Mouse (Mus musculus) lung, embryonic 16.5 days (tissue): ENCODE measurements at regions not wholly inside any gene's neighbourhood (a gene's known extent, or its start where the extent isn't known, plus 50 kb on each side); places are given as distances from the start of the nearest gene placed in this dataset.

Experiments
- ATAC-seq: fragments of 200-750 bp; cut with Nextera tagmentation; 2 replicates; pipeline ENCODE4 v1.8.0; 2017; ENCODE audit warnings: low read depth, mild to moderate bottlenecking, moderate library complexity
- H3K27ac ChIP-seq: fragments of 300-500 bp; sonication (generic); 2 replicates; pipeline ENCODE4 v1.5.1; 2014; ENCODE audit warnings: mild to moderate bottlenecking, control low read depth, low read length
- H3K27me3 ChIP-seq: fragments of 300-500 bp; sonication (generic); 2 replicates; pipeline ENCODE4 v1.6.1; 2014; ENCODE audit warnings: low read depth, low read length, mixed read lengths; ENCODE audit not compliant: control insufficient read depth, insufficient read depth
- H3K36me3 ChIP-seq: fragments of 300-500 bp; sonication (generic); 2 replicates; pipeline ENCODE4 v1.6.1; 2014; ENCODE audit warnings: low read length; ENCODE audit not compliant: control insufficient read depth, insufficient read depth
- H3K4me1 ChIP-seq: fragments of 300-500 bp; sonication (generic); replicated peaks from 2 replicates; pipeline ENCODE4 v1.6.1; 2014; ENCODE audit warnings: low read length, mixed read lengths; ENCODE audit not compliant: control insufficient read depth, insufficient read depth
- H3K4me2 ChIP-seq: fragments of 300-500 bp; sonication (generic); 2 replicates; pipeline ENCODE4 v1.6.1; 2014; ENCODE audit warnings: low read depth, low read length, control low read depth
- H3K4me3 ChIP-seq: fragments of 300-500 bp; sonication (generic); 2 replicates; pipeline ENCODE4 v1.5.1; 2014; ENCODE audit warnings: mild to moderate bottlenecking, low read length, control low read depth
- H3K9ac ChIP-seq: fragments of 300-500 bp; sonication (generic); 2 replicates; pipeline ENCODE4 v1.6.1; 2014; ENCODE audit warnings: low read length, control low read depth
- H3K9me3 ChIP-seq: fragments of 300-500 bp; sonication (generic); 2 replicates; pipeline ENCODE4 v1.6.1; 2016; ENCODE audit warnings: low read length; ENCODE audit not compliant: control insufficient read depth
- whole genome bisulfite sequencing: fragments of 180-500 bp; shearing (Covaris S2); extraction: QIAGEN DNeasy Blood & Tissue Kit; methylation state at CpG from one replicate; pipeline ENCODE4 v1.1.7; 2014; 5-methylcytosine and 5-hydroxymethylcytosine counted together

- Histone ChIP-seq H3K4me1 (no peaks in the 10 kb centered on the region), H3K27me3 (no peaks in the 10 kb centered on the region), H3K9me3 (no peaks in the 10 kb centered on the region), H3K4me2 (no peak overlapping the region), H3K4me3 (no peak overlapping the region), H3K27ac (no peak overlapping the region), H3K36me3 (no peaks in the 10 kb centered on the region), H3K9ac (no peak overlapping the region)
- WGBS, result 68% methylated on average over 6 of the region's 6 CpGs
- no peak for ATAC-seq
Observed at GRCm38 (mm10) chr14:102925769-102926443, 56.5 kb downstream of the Kctd12 start.

- ATAC-seq, result no peak
- WGBS, result 65% methylated on average over 4 of the region's 4 CpGs
- no peaks in the 10 kb centered on the region for H3K9me3 ChIP-seq
Observed at GRCm38 (mm10) chr14:102924674-102925073, 57.8 kb downstream of the Kctd12 start.

DNA sequence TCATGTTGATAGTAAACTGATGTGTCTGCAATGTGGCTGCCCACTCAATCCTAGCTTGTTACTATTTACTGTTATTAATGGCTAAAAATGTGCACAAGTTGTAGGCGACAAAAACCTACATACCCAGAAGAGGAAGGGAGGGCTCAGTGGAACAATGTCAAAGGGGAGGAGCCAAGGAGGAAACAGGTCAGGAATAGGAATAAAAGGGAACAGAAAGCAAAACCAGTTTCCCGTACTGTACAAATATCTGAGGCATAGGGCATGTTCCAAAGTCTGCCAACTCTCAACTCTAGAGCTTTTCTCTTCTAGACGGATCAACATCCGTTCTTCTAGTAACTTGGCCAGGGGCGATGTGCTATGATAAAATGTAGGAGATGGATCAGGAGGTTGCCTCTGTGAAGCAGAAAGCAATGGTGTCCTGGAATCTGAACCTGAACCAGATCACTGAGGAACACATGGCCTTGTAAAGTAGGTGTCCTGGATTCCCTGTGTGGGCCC is 59.9 kb downstream of the Kctd12 start:
- ATAC-seq, result no peak
- Histone ChIP-seq H3K27ac (no peak overlapping the region), H3K4me1 (no peaks in the 10 kb centered on the region), H3K4me3 (no peak overlapping the region), H3K9me3 (no peaks in the 10 kb centered on the region), H3K27me3 (no peaks in the 10 kb centered on the region), H3K9ac (no peak overlapping the region), H3K4me2 (no peak overlapping the region), H3K36me3 (no peaks in the 10 kb centered on the region)
- 81% methylated on average over 5 of the region's 5 CpGs for WGBS

More at GRCm38 (mm10) chr14:102924674-102925073, 57.8 kb downstream of the Kctd12 start:
- no peak overlapping the region for H3K4me2 ChIP-seq
- H3K4me1 ChIP-seq, result no peaks in the 10 kb centered on the region
- no peaks in the 10 kb centered on the region for H3K36me3 ChIP-seq
- no peaks in the 10 kb centered on the region for H3K27me3 ChIP-seq
- H3K4me3 ChIP-seq, result no peak overlapping the region
- no peak overlapping the region for H3K27ac ChIP-seq
- H3K9ac ChIP-seq, result no peak overlapping the region

DNA sequence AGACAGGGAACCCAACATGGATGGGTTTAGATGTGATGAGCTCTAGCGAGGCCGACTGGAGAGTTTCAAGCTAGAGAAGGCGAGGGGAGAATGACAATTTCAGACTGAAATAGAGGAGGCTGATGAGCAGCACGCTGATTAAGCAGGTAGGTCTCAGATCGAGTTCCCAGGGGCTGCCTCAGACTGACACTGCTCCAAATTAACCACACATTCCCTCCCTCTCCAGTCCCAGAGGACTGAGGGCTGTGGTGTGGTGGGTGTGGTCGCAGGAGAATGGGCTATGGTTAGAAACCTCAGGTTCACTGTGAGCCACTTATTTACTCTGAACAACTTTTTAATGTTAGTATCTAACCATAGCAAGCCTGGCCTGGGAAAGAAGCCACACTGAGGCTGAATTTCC is 62.0 kb downstream of the Kctd12 start:
- H3K27ac ChIP-seq, result no peak overlapping the region
- 81% methylated on average over 6 of the region's 6 CpGs for WGBS
- H3K9ac ChIP-seq, result no peak overlapping the region
- no peaks in the 10 kb centered on the region for H3K9me3 ChIP-seq
- no peaks in the 10 kb centered on the region for H3K4me1 ChIP-seq
- no peak overlapping the region for H3K4me2 ChIP-seq
- no peak for ATAC-seq
- H3K4me3 ChIP-seq, result no peak overlapping the region
- no peaks in the 10 kb centered on the region for H3K36me3 ChIP-seq
- no peaks in the 10 kb centered on the region for H3K27me3 ChIP-seq

GRCm38 (mm10) chr14:102919261-102919801 is 63.1 kb downstream of the Kctd12 start:
- H3K4me2 ChIP-seq, result no peak overlapping the region
- no peak overlapping the region for H3K4me3 ChIP-seq
- no peaks in the 10 kb centered on the region for H3K27me3 ChIP-seq
- no peaks in the 10 kb centered on the region for H3K9me3 ChIP-seq
- WGBS, result 65% methylated on average over 7 of the region's 7 CpGs
- H3K4me1 ChIP-seq, result no peaks in the 10 kb centered on the region
- H3K36me3 ChIP-seq, result no peaks in the 10 kb centered on the region
- ATAC-seq, result no peak
- H3K9ac ChIP-seq, result no peak overlapping the region
- no peak overlapping the region for H3K27ac ChIP-seq

DNA sequence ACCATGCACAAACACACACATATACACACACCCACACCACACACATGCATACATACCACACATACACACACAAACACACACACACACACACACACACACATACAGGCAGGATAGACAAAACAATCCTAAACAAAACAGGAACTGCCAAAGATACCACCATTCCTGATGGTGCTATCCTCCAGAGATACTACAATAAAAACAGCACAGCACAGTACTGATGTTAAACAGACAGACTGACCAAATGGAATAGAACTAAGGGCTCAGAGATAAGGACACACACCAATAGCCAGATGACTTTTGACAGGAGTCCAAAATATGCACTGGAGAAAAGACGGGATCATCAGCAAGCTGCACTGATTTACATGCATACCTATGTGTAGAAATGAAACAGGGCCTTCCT is 64.5 kb downstream of the Kctd12 start:
- Histone ChIP-seq H3K36me3 (no peaks in the 10 kb centered on the region), H3K4me3 (no peak overlapping the region), H3K9ac (no peak overlapping the region), H3K27me3 (no peaks in the 10 kb centered on the region), H3K4me1 (no peaks in the 10 kb centered on the region), H3K9me3 (no peaks in the 10 kb centered on the region), H3K4me2 (no peak overlapping the region), H3K27ac (no peak overlapping the region)
- ATAC-seq, result no peak
- 79% methylated on average over 1 of the region's 1 CpGs for WGBS

GRCm38 (mm10) chr14:102915918-102916317 is 66.5 kb downstream of the Kctd12 start:
- Histone ChIP-seq H3K4me1 (no peaks in the 10 kb centered on the region), H3K9ac (no peak overlapping the region), H3K4me2 (no peak overlapping the region), H3K27ac (no peak overlapping the region), H3K27me3 (no peaks in the 10 kb centered on the region), H3K36me3 (no peaks in the 10 kb centered on the region), H3K4me3 (no peak overlapping the region), H3K9me3 (no peaks in the 10 kb centered on the region)
- no peak for ATAC-seq
- 88% methylated on average over 4 of the region's 4 CpGs for WGBS

DNA sequence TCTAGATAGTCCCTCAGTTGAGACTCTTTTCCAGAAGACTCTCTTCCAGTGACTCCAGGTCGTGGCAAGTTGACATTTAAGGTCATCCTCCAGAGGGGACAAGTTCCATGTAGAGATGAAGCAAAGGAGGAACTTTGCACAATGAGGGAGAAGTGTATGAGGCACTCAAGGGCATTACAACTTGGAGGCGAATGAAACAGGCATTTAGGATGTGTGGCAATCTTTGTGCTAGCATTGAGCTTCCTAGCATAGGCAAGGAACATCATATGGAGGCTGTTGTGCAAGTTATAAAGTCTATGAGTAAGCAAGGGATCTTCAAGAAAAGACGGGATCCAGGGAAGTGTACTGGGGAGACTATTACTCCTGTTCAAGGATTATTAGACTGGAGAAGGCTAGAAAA is 70.9 kb downstream of the Kctd12 start:
- no peak overlapping the region for H3K4me3 ChIP-seq
- H3K27ac ChIP-seq, result no peak overlapping the region
- no peak for ATAC-seq
- H3K27me3 ChIP-seq, result no peaks in the 10 kb centered on the region
- no peaks in the 10 kb centered on the region for H3K9me3 ChIP-seq
- H3K9ac ChIP-seq, result no peak overlapping the region
- H3K4me2 ChIP-seq, result no peak overlapping the region
- H3K4me1 ChIP-seq, result no peaks in the 10 kb centered on the region
- no peaks in the 10 kb centered on the region for H3K36me3 ChIP-seq
- WGBS, result 64% methylated on average over 3 of the region's 3 CpGs

DNA sequence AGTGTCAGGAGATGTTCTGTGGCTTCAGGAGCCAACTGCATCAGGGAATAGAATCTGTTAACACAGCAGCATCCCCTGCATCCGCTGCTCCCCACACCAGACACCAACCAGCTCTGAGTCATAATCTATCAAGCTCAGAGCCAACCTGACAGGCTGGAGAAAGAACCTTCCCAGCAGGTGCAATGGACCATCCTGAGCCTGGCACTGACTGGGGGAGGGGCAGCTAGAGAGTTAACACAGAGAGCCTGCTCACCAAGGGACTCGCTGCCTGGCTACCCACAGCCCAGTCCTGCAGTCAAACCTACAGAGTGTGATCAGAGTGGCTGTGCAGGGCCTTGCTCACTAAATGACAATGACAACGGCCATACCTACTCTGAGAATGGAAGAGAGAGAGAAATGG is 73.4 kb downstream of the Kctd12 start:
- Histone ChIP-seq H3K9ac (no peak overlapping the region), H3K4me1 (no peaks in the 10 kb centered on the region), H3K36me3 (no peaks in the 10 kb centered on the region), H3K4me2 (no peak overlapping the region), H3K4me3 (no peak overlapping the region), H3K27ac (no peak overlapping the region), H3K27me3 (no peaks in the 10 kb centered on the region), H3K9me3 (no peaks in the 10 kb centered on the region)
- 61% methylated on average over 3 of the region's 3 CpGs for WGBS
- ATAC-seq, result no peak
